Mouse (Mus musculus) liver, embryonic 11.5 days (tissue): ENCODE measurements around the gene Rab27a. TPM values are rescaled to one million over a fixed set of nuclear protein-coding genes. Genes with fewer than 3 reads are reported as not detected.

ENCODE experiments used
- ATAC-seq: fragments of 200-750 bp; cut with Nextera tagmentation; replicated peaks from 2 replicates; pipeline ENCODE4 v1.8.0; 2017; ENCODE audit warnings: moderate number of reproducible peaks, mild to moderate bottlenecking, moderate TSS enrichment, moderate library complexity; ENCODE audit not compliant: low FRiP score
- DNase-seq: peaks from one replicate; pipeline ENCODE4 v3.0.0-alpha.2; 2017; ENCODE audit warnings: low spot score
- H3K27ac ChIP-seq: fragments of 300-500 bp; sonication (generic); 2 replicates; pipeline ENCODE4 v1.5.1; 2014; ENCODE audit warnings: mild to moderate bottlenecking, low read depth, low read length, control low read depth
- H3K27me3 ChIP-seq: fragments of 300-500 bp; sonication (generic); replicated peaks from 2 replicates; pipeline ENCODE4 v1.6.1; 2014; ENCODE audit warnings: low read length, mixed read lengths; ENCODE audit not compliant: control insufficient read depth, insufficient read depth
- H3K36me3 ChIP-seq: fragments of 300-500 bp; sonication (generic); 2 replicates; pipeline ENCODE4 v1.6.1; 2014; ENCODE audit warnings: mild to moderate bottlenecking, low read length, moderate library complexity, mixed read lengths; ENCODE audit not compliant: control insufficient read depth, insufficient read depth
- H3K4me1 ChIP-seq: fragments of 300-500 bp; sonication (generic); replicated peaks from 2 replicates; pipeline ENCODE4 v1.6.1; 2014; ENCODE audit warnings: low read length, mixed read lengths; ENCODE audit not compliant: control insufficient read depth, insufficient read depth
- H3K4me2 ChIP-seq: fragments of 300-500 bp; sonication (generic); 2 replicates; pipeline ENCODE4 v1.6.1; 2014; ENCODE audit warnings: mild to moderate bottlenecking, control low read depth, moderate library complexity
- H3K4me3 ChIP-seq: fragments of 300-500 bp; sonication (generic); 2 replicates; pipeline ENCODE4 v1.5.1; 2014; ENCODE audit warnings: low read depth, low read length, control low read depth
- H3K9ac ChIP-seq: fragments of 300-500 bp; sonication (generic); 2 replicates; pipeline ENCODE4 v1.6.1; 2014; ENCODE audit warnings: low read depth, low read length, control low read depth
- H3K9me3 ChIP-seq: fragments of 300-500 bp; sonication (generic); 2 replicates; pipeline ENCODE4 v1.6.1; 2016; ENCODE audit warnings: low read length, inconsistent platforms, mixed read lengths; ENCODE audit not compliant: control insufficient read depth
- WGBS: fragments of 180-500 bp; shearing (Covaris S2); extraction: QIAGEN DNeasy Blood & Tissue Kit; methylation state at CpG from one replicate; pipeline ENCODE4 v1.1.7; 2014; 5-methylcytosine and 5-hydroxymethylcytosine counted together
- microRNA-seq: library from miRNA; unstranded; fragments of <30 nt; microRNA quantifications from one replicate; pipeline ENCODE4, GENCODE M21; 2017; ENCODE audit warnings: borderline number of aligned reads
- polyA plus RNA-seq: library from polyadenylated mRNA; unstranded; fragments of >200 nt; fragmentation: Nextera tagmentation; extraction: Ambion mirVana; gene quantifications from 2 replicates; pipeline ENCODE4 v1.2.1, GENCODE M21; 2014

The Rab27a gene
- polyA plus RNA-seq, 1 experiment from 2014 or later, result 3.0 TPM

GRCm38 (mm10) chr9:73127457-73127856 lies 82.8 kb downstream of the Rab27a start:
- DNase-seq (no peak), ATAC-seq (no peak)
- no peaks in the 10 kb centered on the region for H3K27me3 ChIP-seq
- H3K27ac ChIP-seq, result no peak overlapping the region
- WGBS, result 81% methylated on average over 2 of the region's 2 CpGs
- no peak overlapping the region for H3K4me3 ChIP-seq
- H3K4me2 ChIP-seq, result no peak overlapping the region
- no peaks in the 10 kb centered on the region for H3K9me3 ChIP-seq
- H3K36me3 ChIP-seq, result peaks cover 30% of the 10 kb centered on the region
- H3K9ac ChIP-seq, result no peak overlapping the region
- no peaks in the 10 kb centered on the region for H3K4me1 ChIP-seq

- peaks cover 24% of the 10 kb centered on the region for H3K36me3 ChIP-seq
- DNase-seq, result no peak
Measured at GRCm38 (mm10) chr9:73129875-73130274, 85.2 kb downstream of the Rab27a start.

GRCm38 (mm10) chr9:73130529-73130928 lies 85.9 kb downstream of the Rab27a start:
- no peak overlapping the region for H3K9ac ChIP-seq
- no peak overlapping the region for H3K4me3 ChIP-seq
- no peaks in the 10 kb centered on the region for H3K4me1 ChIP-seq
- no peak for ATAC-seq
- no peaks in the 10 kb centered on the region for H3K27me3 ChIP-seq
- WGBS, result 85% methylated on average over 4 of the region's 4 CpGs
- H3K36me3 ChIP-seq, result peaks cover 21% of the 10 kb centered on the region
- no peaks in the 10 kb centered on the region for H3K9me3 ChIP-seq
- no peak overlapping the region for H3K27ac ChIP-seq
- no peak overlapping the region for H3K4me2 ChIP-seq
- no peak for DNase-seq

More at GRCm38 (mm10) chr9:73129875-73130274, 85.2 kb downstream of the Rab27a start:
- Histone ChIP-seq H3K27ac (no peak overlapping the region), H3K4me3 (no peak overlapping the region), H3K27me3 (no peaks in the 10 kb centered on the region), H3K4me2 (no peak overlapping the region), H3K9me3 (no peaks in the 10 kb centered on the region), H3K9ac (no peak overlapping the region), H3K4me1 (no peaks in the 10 kb centered on the region)
- ATAC-seq, result no peak
- 79% methylated on average over 8 of the region's 8 CpGs for WGBS

- Histone ChIP-seq H3K36me3 (no peaks in the 10 kb centered on the region), H3K4me1 (no peaks in the 10 kb centered on the region), H3K9me3 (no peaks in the 10 kb centered on the region), H3K4me3 (no peak overlapping the region), H3K4me2 (no peak overlapping the region), H3K27ac (no peak overlapping the region), H3K9ac (no peak overlapping the region), H3K27me3 (no peaks in the 10 kb centered on the region)
- no peak for DNase-seq
- WGBS, result 57% methylated on average over 11 of the region's 11 CpGs
- ATAC-seq, result no peak
Measured at GRCm38 (mm10) chr9:73137341-73137886, 92.8 kb downstream of the Rab27a start.

Small RNA genes within 50 kb of the gene (microRNA-seq; reads per million reads assigned to microRNA genes)
- gene Gm27353, result not detected

Other genes with a start within 250 kb of the Rab27a start
- 1.7 TPM in 2 replicates for gene Prtg, start 238.0 kb upstream of the Rab27a start, polyA plus RNA-seq
- 1.7 and 1.8 TPM in 2 replicates for gene Pygo1, start 119.2 kb upstream of the Rab27a start, polyA plus RNA-seq
- gene Dyx1c1, start 86.1 kb upstream of the Rab27a start, polyA plus RNA-seq, result 0.70 and 0.77 TPM in 2 replicates
- gene Gm44503, start 86.0 kb upstream of the Rab27a start, polyA plus RNA-seq, result not detected in 2 replicates
- 6.9 and 7.3 TPM in 2 replicates for gene Ccpg1os, start 59.5 kb upstream of the Rab27a start, polyA plus RNA-seq
- 14.8 and 18.9 TPM in 2 replicates for gene Ccpg1, start 59.4 kb upstream of the Rab27a start, polyA plus RNA-seq
- 17.1 and 21.0 TPM in 2 replicates for gene Pigb, start 4.5 kb upstream of the Rab27a start, polyA plus RNA-seq
- not detected in 2 replicates for gene Khdc3, start 57.0 kb downstream of the Rab27a start, polyA plus RNA-seq
- gene Gm20509, start 57.6 kb downstream of the Rab27a start, polyA plus RNA-seq, result not detected in 2 replicates
- gene Rsl24d1, start 68.6 kb downstream of the Rab27a start, polyA plus RNA-seq, result 156 and 157 TPM in 2 replicates